Mouse (Mus musculus) thymus, postnatal 36 days (tissue): Measurements from ENCODE around the gene Gm2916.
"Not testable (repeated sequence)": the region's sequence is repeated elsewhere in the genome, so short reads cannot be mapped to it uniquely, and the experiment has no call there.

Experiments
- DNase-seq, 2 experiments: peaks; one replicate each; pipeline ENCODE4 v3.0.0; 2022; ENCODE audit warnings: mixed read lengths in 2 of 2

Gm2916 gene

GRCm38 (mm10) chr14:3883872-3884271 is at the start of gene Gm2916:
Gene Gm2916 (plus strand): TSS chr14:3884172.
- DNase-seq: not testable (repeated sequence)

- DNase-seq: not testable (repeated sequence)
Measured at GRCm38 (mm10) chr14:3845945-3846344, 38.0 kb upstream of the Gm2916 start, which contains the start of gene Gm3033. Gene Gm3033 (plus strand): TSS chr14:3846245.

- not testable (repeated sequence) for DNase-seq
Measured at GRCm38 (mm10) chr14:3931456-3931855, 47.5 kb downstream of the Gm2916 start, which contains the start of gene Gm3029. Gene Gm3029 (plus strand): TSS chr14:3931756.

GRCm38 (mm10) chr14:3963247-3963646 is 79.3 kb downstream of the Gm2916 start, which contains the start of gene Gm3095:
Gene Gm3095 (plus strand): TSS chr14:3963547.
- not testable (repeated sequence) for DNase-seq
